Mouse (Mus musculus): Measurements from ENCODE around the gene Usp11. TPM values are rescaled to one million over a fixed set of nuclear protein-coding genes. Genes with fewer than 3 reads are reported as not detected.
"Not testable (repeated sequence)": the region's sequence is repeated elsewhere in the genome, so short reads cannot be mapped to it uniquely, and the experiment has no call there.

The Usp11 gene
- polyA plus RNA-seq, 1 experiment from 2014 or later: 33.0 TPM

DNA sequence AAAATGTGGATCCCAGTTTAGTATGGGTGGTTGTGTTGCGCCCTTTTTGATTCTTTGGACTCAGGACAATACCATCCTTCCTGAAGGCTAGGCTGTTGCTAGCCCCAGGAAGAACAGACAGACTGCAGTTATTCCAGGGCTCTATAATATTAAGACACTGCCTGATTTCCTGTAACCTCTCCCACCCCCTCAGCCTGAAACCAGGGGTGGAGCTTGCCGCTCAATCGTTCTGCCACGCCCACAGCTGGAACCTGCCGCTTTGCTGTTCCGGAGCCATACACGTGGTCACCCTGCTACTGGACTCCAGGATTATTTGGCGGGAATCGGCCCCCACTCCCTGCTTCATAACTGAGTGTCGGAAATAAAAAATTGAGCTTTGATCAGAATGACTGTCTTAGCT lies 26.3 kb downstream of the Usp11 start:
- 37% methylated on average over 10 of the region's 10 CpGs for WGBS
- not testable (repeated sequence) for H3K4me1 ChIP-seq (replicated peaks; ENCODE audit: control insufficient read depth, insufficient read depth, low read length); ATAC-seq (replicated peaks; ENCODE audit: low FRiP score); DNase-seq (ENCODE audit: low spot score); H3K27me3 ChIP-seq (replicated peaks; ENCODE audit: control insufficient read depth, insufficient read depth, low read length); H3K4me3 ChIP-seq (ENCODE audit: low read depth, low read length); H3K27ac ChIP-seq (ENCODE audit: low read depth, low read length); H3K9ac ChIP-seq (ENCODE audit: low read depth, low read length); H3K36me3 ChIP-seq (ENCODE audit: control insufficient read depth, insufficient read depth, low read length); H3K9me3 ChIP-seq (ENCODE audit: control insufficient read depth, low read length)
- peak overlapping the region; percentile 22; the same call in 1 of the 2 replicates for H3K4me2 ChIP-seq

DNA sequence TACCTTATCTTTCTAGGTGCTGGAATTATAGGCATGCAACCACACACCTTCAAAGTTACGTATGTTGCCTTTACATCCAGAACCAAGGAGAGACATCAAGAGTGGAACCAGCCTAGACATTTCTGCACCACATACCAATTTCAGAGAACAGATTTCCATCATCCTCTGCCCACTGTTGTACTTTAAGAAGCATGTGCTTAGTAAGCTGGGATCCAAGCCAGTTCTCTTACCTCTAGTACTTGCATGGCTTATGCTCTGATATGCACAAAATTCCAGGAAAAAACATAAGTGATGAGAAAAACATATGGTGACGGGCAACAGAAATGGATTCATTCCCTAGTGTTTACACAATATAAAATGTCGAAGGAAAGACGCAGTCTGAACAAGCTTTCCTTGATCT lies 32.8 kb downstream of the Usp11 start:
- no peak overlapping the region for H3K9ac ChIP-seq (ENCODE audit: low read depth, low read length)
- no peaks in the 10 kb centered on the region for H3K9me3 ChIP-seq (ENCODE audit: control insufficient read depth, low read length)
- WGBS: 80% methylated on average over 4 of the region's 4 CpGs
- H3K4me1 ChIP-seq (replicated peaks; ENCODE audit: control insufficient read depth, insufficient read depth, low read length): no peaks in the 10 kb centered on the region
- no peak for DNase-seq (ENCODE audit: low spot score)
- H3K4me3 ChIP-seq (ENCODE audit: low read depth, low read length): no peak overlapping the region
- no peak for ATAC-seq (replicated peaks; ENCODE audit: low FRiP score)
- H3K36me3 ChIP-seq (ENCODE audit: control insufficient read depth, insufficient read depth, low read length): no peaks in the 10 kb centered on the region
- no peak overlapping the region for H3K27ac ChIP-seq (ENCODE audit: low read depth, low read length)
- H3K27me3 ChIP-seq (replicated peaks; ENCODE audit: control insufficient read depth, insufficient read depth, low read length): no peaks in the 10 kb centered on the region
- no peak overlapping the region for H3K4me2 ChIP-seq

DNA sequence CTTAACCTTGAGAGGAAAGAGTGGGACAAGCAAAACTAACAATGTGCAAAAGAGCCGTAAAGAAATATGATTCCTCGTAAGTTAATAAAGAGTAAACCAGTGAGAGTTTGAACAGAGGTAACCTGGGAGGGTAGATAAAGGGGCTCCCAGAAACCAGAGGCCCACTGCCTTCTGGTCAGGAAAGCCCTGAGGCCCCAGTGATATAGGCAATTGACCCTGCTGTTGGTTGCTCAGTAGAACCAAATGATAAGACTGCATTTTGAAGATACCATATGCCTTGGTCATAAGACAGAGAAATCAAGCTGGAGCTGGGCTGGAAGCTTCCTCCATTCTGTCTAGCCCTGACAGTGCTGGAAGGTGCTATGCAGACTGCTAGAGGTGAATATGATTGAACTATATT lies 45.1 kb downstream of the Usp11 start:
- 77% methylated on average over 2 of the region's 2 CpGs for WGBS
- ATAC-seq (replicated peaks; ENCODE audit: low FRiP score) (peak; percentile 91), DNase-seq (ENCODE audit: low spot score) (no peak)
- no peak overlapping the region for H3K4me3 ChIP-seq (ENCODE audit: low read depth, low read length)
- H3K27me3 ChIP-seq (replicated peaks; ENCODE audit: control insufficient read depth, insufficient read depth, low read length): no peaks in the 10 kb centered on the region
- H3K4me1 ChIP-seq (replicated peaks; ENCODE audit: control insufficient read depth, insufficient read depth, low read length): no peaks in the 10 kb centered on the region
- no peak overlapping the region for H3K27ac ChIP-seq (ENCODE audit: low read depth, low read length)
- no peaks in the 10 kb centered on the region for H3K9me3 ChIP-seq (ENCODE audit: control insufficient read depth, low read length)
- no peak overlapping the region; the same call in 1 of the 2 replicates for H3K4me2 ChIP-seq
- H3K9ac ChIP-seq (ENCODE audit: low read depth, low read length): no peak overlapping the region
- no peaks in the 10 kb centered on the region for H3K36me3 ChIP-seq (ENCODE audit: control insufficient read depth, insufficient read depth, low read length)

DNA sequence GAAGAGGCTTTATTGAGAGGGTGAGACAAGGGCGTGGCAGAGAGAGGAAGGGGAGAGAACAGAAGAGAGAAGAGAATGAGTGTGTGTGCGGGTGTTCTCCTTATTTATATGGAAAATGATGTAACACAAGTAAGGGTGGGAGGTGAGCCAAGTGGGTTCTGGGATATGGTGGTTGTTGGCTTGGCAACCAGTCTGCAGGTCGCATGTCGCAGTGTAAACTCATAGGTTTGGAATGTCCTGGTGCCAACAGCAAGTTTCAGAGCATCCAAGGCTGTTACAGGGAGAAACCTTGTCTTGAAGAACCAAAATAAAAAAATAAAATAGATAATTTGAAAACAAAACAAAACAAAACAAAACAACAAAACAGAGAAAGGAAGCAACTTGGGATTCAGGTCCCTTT lies 57.5 kb downstream of the Usp11 start:
- no peak overlapping the region for H3K27ac ChIP-seq (ENCODE audit: low read depth, low read length)
- no peak for DNase-seq (ENCODE audit: low spot score)

More for the DNA sequence above, 57.5 kb downstream of the Usp11 start:
- ATAC-seq (replicated peaks; ENCODE audit: low FRiP score): no peak
- Histone ChIP-seq H3K27me3 (replicated peaks; ENCODE audit: control insufficient read depth, insufficient read depth, low read length) (no peaks in the 10 kb centered on the region), H3K9ac (ENCODE audit: low read depth, low read length) (no peak overlapping the region), H3K36me3 (ENCODE audit: control insufficient read depth, insufficient read depth, low read length) (no peaks in the 10 kb centered on the region), H3K4me1 (replicated peaks; ENCODE audit: control insufficient read depth, insufficient read depth, low read length) (no peaks in the 10 kb centered on the region), H3K9me3 (ENCODE audit: control insufficient read depth, low read length) (no peaks in the 10 kb centered on the region), H3K4me3 (ENCODE audit: low read depth, low read length) (no peak overlapping the region), H3K4me2 (no peak overlapping the region)
- WGBS: 82% methylated on average over 4 of the region's 4 CpGs

Other genes starting within 250 kb of the Usp11 start
- 25.9 and 32.5 TPM in 2 replicates for gene Rgn, start 154.1 kb upstream of the Usp11 start, polyA plus RNA-seq (2014; fragmentation: Nextera tagmentation; extraction: Ambion mirVana)
- gene Rbm10, start 86.4 kb upstream of the Usp11 start, polyA plus RNA-seq (2014; fragmentation: Nextera tagmentation; extraction: Ambion mirVana): 65.5 and 67.3 TPM in 2 replicates
- gene Ndufb11, start 86.3 kb upstream of the Usp11 start, polyA plus RNA-seq (2014; fragmentation: Nextera tagmentation; extraction: Ambion mirVana): 188 and 209 TPM in 2 replicates
- gene Uba1, start 45.6 kb upstream of the Usp11 start, polyA plus RNA-seq (2014; fragmentation: Nextera tagmentation; extraction: Ambion mirVana): 189 and 203 TPM in 2 replicates
- gene Cdk16, start 16.0 kb upstream of the Usp11 start, polyA plus RNA-seq (2014; fragmentation: Nextera tagmentation; extraction: Ambion mirVana): 62.1 and 68.3 TPM in 2 replicates
- 83.7 and 84.4 TPM in 2 replicates for gene Araf, start 93.9 kb downstream of the Usp11 start, polyA plus RNA-seq (2014; fragmentation: Nextera tagmentation; extraction: Ambion mirVana)
- 8.8 and 10.6 TPM in 2 replicates for gene Timp1, start 166.3 kb downstream of the Usp11 start, polyA plus RNA-seq (2014; fragmentation: Nextera tagmentation; extraction: Ambion mirVana)
- gene Syn1, start 217.1 kb downstream of the Usp11 start, polyA plus RNA-seq (2014; fragmentation: Nextera tagmentation; extraction: Ambion mirVana): 0.48 and 0.60 TPM in 2 replicates
- 11.5 and 12.0 TPM in 2 replicates for gene Cfp, start 227.6 kb downstream of the Usp11 start, polyA plus RNA-seq (2014; fragmentation: Nextera tagmentation; extraction: Ambion mirVana)
- 3.4 and 4.1 TPM in 2 replicates for gene Elk1, start 246.7 kb downstream of the Usp11 start, polyA plus RNA-seq (2014; fragmentation: Nextera tagmentation; extraction: Ambion mirVana)